Mouse (Mus musculus) small intestine, adult 2 months (tissue): ENCODE measurements around the gene Pan3. TPM values are rescaled to one million over a fixed set of nuclear protein-coding genes. Genes with fewer than 3 reads are reported as not detected.

Source experiments
- H3K27ac ChIP-seq: fragments of 200-500 bp; 2 replicates; pipeline ENCODE4 v1.5.1; 2012; ENCODE audit warnings: low read depth, low read length, control low read depth, inconsistent platforms; ENCODE audit not compliant: insufficient read depth
- H3K27me3 ChIP-seq: fragments of 200-500 bp; 2 replicates; pipeline ENCODE4 v1.6.1; 2012; ENCODE audit warnings: mild to moderate bottlenecking, moderate library complexity, low read length, inconsistent platforms; ENCODE audit not compliant: control insufficient read depth, insufficient read depth
- H3K36me3 ChIP-seq: fragments of 200-500 bp; 2 replicates; pipeline ENCODE4 v1.6.1; 2012; ENCODE audit warnings: mild to moderate bottlenecking, low read length, control low read depth, inconsistent platforms; ENCODE audit not compliant: control insufficient read depth, insufficient read depth
- H3K4me1 ChIP-seq: fragments of 200-500 bp; 2 replicates; pipeline ENCODE4 v1.6.1; 2012; ENCODE audit warnings: low read length, inconsistent platforms, mixed read lengths; ENCODE audit not compliant: control insufficient read depth, insufficient read depth, insufficient read length
- H3K4me3 ChIP-seq: fragments of 200-500 bp; 2 replicates; pipeline ENCODE4 v1.5.1; 2012; ENCODE audit warnings: low read depth, mild to moderate bottlenecking, control low read depth, inconsistent platforms, low read length, moderate library complexity
- CTCF ChIP-seq: fragments of 200-500 bp; IDR thresholded peaks from 2 replicates; pipeline ENCODE4 v1.5.1; 2012; ENCODE audit warnings: low read depth, mild to moderate bottlenecking, control low read depth, inconsistent platforms, low read length, moderate library complexity, mixed read lengths; ENCODE audit not compliant: insufficient replicate concordance, insufficient read length; ENCODE audit errors: extremely low read depth
- POLR2A ChIP-seq: fragments of 200-500 bp; IDR thresholded peaks from 2 replicates; pipeline ENCODE4 v1.6.1; 2012; ENCODE audit warnings: low read depth, mild to moderate bottlenecking, control low read depth, inconsistent platforms, low read length, moderate library complexity
- WGBS: fragments of 180-500 bp; shearing (Covaris S2); methylation state at CpG from one replicate; pipeline ENCODE4 v1.1.7; 2018; 5-methylcytosine and 5-hydroxymethylcytosine counted together
- polyA plus RNA-seq: library from polyadenylated mRNA; depleted of rRNA; stranded (reverse); fragments of >200 nt; gene quantifications from 2 replicates; pipeline ENCODE4 v1.2.3, GENCODE M21; 2012

Pan3 gene
- polyA plus RNA-seq, 1 experiment, result 18.1 TPM

DNA sequence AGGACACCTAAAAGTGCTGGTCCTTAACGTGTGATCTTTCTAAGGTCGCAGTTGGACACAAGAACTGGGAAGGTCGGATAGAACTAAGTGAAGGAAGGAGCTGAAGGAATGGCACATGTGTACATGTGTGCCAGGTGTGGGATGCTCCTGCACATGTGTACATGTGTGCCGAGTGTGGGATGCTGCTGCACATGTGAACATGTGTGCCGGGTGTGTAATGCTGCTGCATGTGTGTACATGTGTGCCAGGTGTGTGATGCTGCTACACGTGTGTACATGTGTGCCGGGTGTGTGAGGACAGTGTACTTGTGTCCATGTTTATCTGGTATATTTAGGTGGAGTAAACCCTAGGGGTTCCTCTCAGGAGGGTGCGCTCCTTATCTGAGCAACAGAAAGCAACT lies 3.0 kb downstream of the Pan3 start:
- H3K4me1 ChIP-seq, result peaks cover 28% of the 10 kb centered on the region
- H3K27me3 ChIP-seq, result no peaks in the 10 kb centered on the region
- TF ChIP-seq CTCF (no peak), POLR2A (no peak)
- no peak overlapping the region for H3K4me3 ChIP-seq
- 80% methylated on average over 8 of the region's 8 CpGs for WGBS
- H3K36me3 ChIP-seq, result no peaks in the 10 kb centered on the region
- no peak overlapping the region for H3K27ac ChIP-seq

DNA sequence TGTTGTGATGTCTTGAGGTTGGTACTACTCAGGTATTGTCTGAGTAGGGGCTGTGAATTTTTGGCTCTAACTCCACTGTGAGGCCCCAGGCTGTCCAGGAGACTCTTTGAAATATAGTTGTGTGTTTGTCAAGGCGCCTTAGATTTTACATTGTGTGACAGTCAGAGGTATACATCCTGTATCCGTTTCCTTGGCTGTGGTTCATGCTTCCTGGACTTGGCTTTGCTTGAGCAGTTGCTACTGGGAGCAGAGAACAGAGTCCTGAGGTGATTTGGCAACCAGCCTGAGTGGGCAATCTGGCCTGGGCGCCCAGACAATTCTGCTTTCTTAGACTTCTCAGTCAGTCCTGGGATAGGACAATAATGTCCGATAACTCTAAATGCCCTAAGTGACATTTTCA lies 5.3 kb downstream of the Pan3 start:
- WGBS, result 17% methylated on average over 4 of the region's 4 CpGs
- Histone ChIP-seq H3K36me3 (no peaks in the 10 kb centered on the region), H3K4me3 (no peak overlapping the region), H3K27me3 (no peaks in the 10 kb centered on the region), H3K4me1 (peaks cover 28% of the 10 kb centered on the region), H3K27ac (no peak overlapping the region)
- no peak for TF ChIP-seq POLR2A
- no peak for TF ChIP-seq CTCF

- H3K4me3 ChIP-seq, result no peak overlapping the region
- H3K36me3 ChIP-seq, result no peaks in the 10 kb centered on the region
- H3K27ac ChIP-seq, result no peak overlapping the region
- H3K27me3 ChIP-seq, result no peaks in the 10 kb centered on the region
- 18% methylated on average over 2 of the region's 2 CpGs for WGBS
- H3K4me1 ChIP-seq, result peaks cover 28% of the 10 kb centered on the region
- no peak for TF ChIP-seq POLR2A
- no peak for TF ChIP-seq CTCF
Observed at GRCm38 (mm10) chr5:147435751-147436150, 5.8 kb downstream of the Pan3 start.

GRCm38 (mm10) chr5:147436491-147436890 lies 6.5 kb downstream of the Pan3 start:
- 73% methylated on average over 5 of the region's 5 CpGs for WGBS
- Histone ChIP-seq H3K4me3 (no peak overlapping the region), H3K27ac (no peak overlapping the region), H3K36me3 (no peaks in the 10 kb centered on the region), H3K27me3 (no peaks in the 10 kb centered on the region), H3K4me1 (peaks cover 28% of the 10 kb centered on the region)
- TF ChIP-seq CTCF (no peak), POLR2A (no peak)

DNA sequence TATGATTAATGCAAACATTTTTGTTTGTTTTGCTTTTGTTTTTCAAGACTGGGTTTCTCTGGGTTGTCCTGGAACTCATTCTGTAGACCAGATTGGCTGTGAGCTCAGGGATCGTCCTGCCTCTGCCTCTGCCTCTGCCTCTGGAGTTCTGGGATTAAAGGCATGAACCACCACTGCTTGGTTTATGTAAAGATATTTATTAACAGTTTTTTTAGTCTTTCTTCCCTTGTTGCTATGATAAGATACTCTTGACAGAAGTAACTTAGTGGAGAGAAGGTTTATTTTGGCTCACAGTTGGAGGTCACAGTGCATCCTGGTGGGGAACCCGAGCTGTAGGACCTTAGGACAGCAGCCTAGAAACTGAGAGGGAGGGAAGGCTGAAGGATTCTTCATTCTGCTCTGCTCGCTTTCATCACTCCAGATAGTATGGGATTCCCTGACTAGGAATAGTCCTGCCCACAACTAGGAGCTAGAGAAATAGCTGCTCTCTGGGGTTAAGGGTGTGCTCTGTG lies 11.1 kb downstream of the Pan3 start:
- H3K4me1 ChIP-seq, result peaks cover 10% of the 10 kb centered on the region
- no peak overlapping the region for H3K27ac ChIP-seq
- no peaks in the 10 kb centered on the region for H3K27me3 ChIP-seq
- whole genome bisulfite sequencing, result 67% methylated on average over 3 of the region's 3 CpGs
- no peaks in the 10 kb centered on the region for H3K36me3 ChIP-seq
- TF ChIP-seq CTCF (no peak), POLR2A (no peak)
- H3K4me3 ChIP-seq, result no peak overlapping the region

DNA sequence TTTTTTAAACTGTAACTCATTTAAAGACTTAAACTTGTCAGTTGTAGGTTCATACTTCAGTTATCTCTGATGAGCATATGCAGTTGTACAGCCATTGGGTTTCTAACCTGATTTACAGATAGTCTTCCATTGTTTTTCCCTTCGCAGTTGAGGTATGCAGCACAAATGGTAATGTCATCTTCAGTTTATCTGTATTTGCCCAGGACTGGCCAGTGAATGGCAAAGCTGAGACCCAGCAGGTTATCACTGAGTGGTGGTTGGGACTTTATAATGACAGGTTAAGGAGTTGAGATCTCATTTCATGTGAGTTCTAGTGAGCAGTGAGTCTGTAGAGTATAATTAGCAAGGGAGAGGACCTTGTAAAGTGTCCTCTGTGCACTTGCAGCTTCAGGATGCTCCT lies 12.0 kb downstream of the Pan3 start:
- peaks cover 7% of the 10 kb centered on the region; the same call in 1 of the 2 replicates for H3K4me1 ChIP-seq
- H3K4me3 ChIP-seq, result no peak overlapping the region
- H3K27ac ChIP-seq, result no peak overlapping the region
- no peaks in the 10 kb centered on the region for H3K36me3 ChIP-seq
- H3K27me3 ChIP-seq, result no peaks in the 10 kb centered on the region
- WGBS, result 77% methylated on average over 1 of the region's 1 CpGs
- no peak for TF ChIP-seq POLR2A
- no peak for TF ChIP-seq CTCF

- WGBS, result 73% methylated on average over 4 of the region's 4 CpGs
- Histone ChIP-seq H3K36me3 (no peaks in the 10 kb centered on the region), H3K4me1 (peaks cover 7% of the 10 kb centered on the region; the same call in 1 of the 2 replicates), H3K27ac (no peak overlapping the region), H3K4me3 (no peak overlapping the region), H3K27me3 (no peaks in the 10 kb centered on the region)
- no peak for TF ChIP-seq POLR2A
- TF ChIP-seq CTCF, result no peak
Observed at GRCm38 (mm10) chr5:147442741-147443140, 12.8 kb downstream of the Pan3 start.

GRCm38 (mm10) chr5:147444298-147444697 lies 14.3 kb downstream of the Pan3 start:
- Histone ChIP-seq H3K4me1 (peaks cover 7% of the 10 kb centered on the region; the same call in 1 of the 2 replicates), H3K27me3 (no peaks in the 10 kb centered on the region), H3K27ac (no peak overlapping the region), H3K4me3 (no peak overlapping the region), H3K36me3 (no peaks in the 10 kb centered on the region)
- TF ChIP-seq POLR2A (no peak), CTCF (no peak)
- 51% methylated on average over 6 of the region's 6 CpGs for WGBS
